Mouse (Mus musculus): ENCODE measurements around the gene Dstn. TPM values are rescaled to one million over a fixed set of nuclear protein-coding genes. Genes with fewer than 3 reads are reported as not detected.

Dstn gene
- polyA plus RNA-seq, 1 experiment from 2014 or later: 513 TPM

GRCm38 (mm10) chr2:143950290-143951027 lies 35.3 kb downstream of the Dstn start:
- TF ChIP-seq CTCF (IDR thresholded peaks at IDR 0.05; ENCODE audit: low read depth): no peak
- Histone ChIP-seq H3K27me3 (ENCODE audit: insufficient read depth, low read length) (no peaks in the 10 kb centered on the region), H3K9ac (ENCODE audit: low read depth, low read length) (no peak overlapping the region), H3K4me1 (replicated peaks; ENCODE audit: insufficient read depth, low read length) (no peaks in the 10 kb centered on the region), H3K4me2 (ENCODE audit: low read length) (no peak overlapping the region), H3K36me3 (ENCODE audit: insufficient read depth, low read length) (peaks cover 70% of the 10 kb centered on the region), H3K9me3 (replicated peaks; ENCODE audit: low read length) (no peaks in the 10 kb centered on the region), H3K27ac (no peak overlapping the region), H3K4me3 (replicated peaks; ENCODE audit: low read depth, low read length) (no peak overlapping the region)
- 89% methylated on average over 5 of the region's 5 CpGs for WGBS
- DNase-seq (ENCODE audit: low spot score) (no peak), ATAC-seq (replicated peaks; ENCODE audit: low FRiP score, low read depth) (no peak)

- Histone ChIP-seq H3K4me2 (ENCODE audit: low read length) (no peak overlapping the region), H3K4me1 (replicated peaks; ENCODE audit: insufficient read depth, low read length) (no peaks in the 10 kb centered on the region), H3K27ac (no peak overlapping the region), H3K9me3 (replicated peaks; ENCODE audit: low read length) (no peaks in the 10 kb centered on the region), H3K36me3 (ENCODE audit: insufficient read depth, low read length) (peaks cover 76% of the 10 kb centered on the region), H3K27me3 (ENCODE audit: insufficient read depth, low read length) (no peaks in the 10 kb centered on the region), H3K9ac (ENCODE audit: low read depth, low read length) (no peak overlapping the region), H3K4me3 (replicated peaks; ENCODE audit: low read depth, low read length) (no peak overlapping the region)
- DNase-seq (ENCODE audit: low spot score): no peak
- no peak for TF ChIP-seq CTCF (IDR thresholded peaks at IDR 0.05; ENCODE audit: low read depth)
- ATAC-seq (replicated peaks; ENCODE audit: low FRiP score, low read depth): no peak
- WGBS: 83% methylated on average over 1 of the region's 1 CpGs
Measured at GRCm38 (mm10) chr2:143951028-143951420, 35.9 kb downstream of the Dstn start.

GRCm38 (mm10) chr2:143951546-143952315 lies 36.6 kb downstream of the Dstn start:
- 67% methylated on average over 5 of the region's 5 CpGs for WGBS
- Histone ChIP-seq H3K36me3 (ENCODE audit: insufficient read depth, low read length) (peaks cover 80% of the 10 kb centered on the region), H3K4me1 (replicated peaks; ENCODE audit: insufficient read depth, low read length) (no peaks in the 10 kb centered on the region), H3K9ac (ENCODE audit: low read depth, low read length) (no peak overlapping the region), H3K27ac (no peak overlapping the region), H3K4me2 (ENCODE audit: low read length) (no peak overlapping the region), H3K4me3 (replicated peaks; ENCODE audit: low read depth, low read length) (no peak overlapping the region), H3K9me3 (replicated peaks; ENCODE audit: low read length) (no peaks in the 10 kb centered on the region), H3K27me3 (ENCODE audit: insufficient read depth, low read length) (no peaks in the 10 kb centered on the region)
- ATAC-seq (replicated peaks; ENCODE audit: low FRiP score, low read depth): no peak
- no peak for TF ChIP-seq CTCF (IDR thresholded peaks at IDR 0.05; ENCODE audit: low read depth)
- no peak for DNase-seq (ENCODE audit: low spot score)

GRCm38 (mm10) chr2:143953944-143954343 lies 38.8 kb downstream of the Dstn start:
- Histone ChIP-seq H3K9ac (ENCODE audit: low read depth, low read length) (no peak overlapping the region), H3K4me3 (replicated peaks; ENCODE audit: low read depth, low read length) (no peak overlapping the region), H3K27me3 (ENCODE audit: insufficient read depth, low read length) (no peaks in the 10 kb centered on the region), H3K9me3 (replicated peaks; ENCODE audit: low read length) (no peaks in the 10 kb centered on the region), H3K36me3 (ENCODE audit: insufficient read depth, low read length) (peaks cover 80% of the 10 kb centered on the region), H3K4me1 (replicated peaks; ENCODE audit: insufficient read depth, low read length) (no peaks in the 10 kb centered on the region), H3K4me2 (ENCODE audit: low read length) (no peak overlapping the region), H3K27ac (no peak overlapping the region)
- WGBS: 82% methylated on average over 4 of the region's 4 CpGs
- DNase-seq (ENCODE audit: low spot score) (no peak), ATAC-seq (replicated peaks; ENCODE audit: low FRiP score, low read depth) (no peak)
- TF ChIP-seq CTCF (IDR thresholded peaks at IDR 0.05; ENCODE audit: low read depth): no peak

GRCm38 (mm10) chr2:143955004-143955403 lies 39.9 kb downstream of the Dstn start:
- DNase-seq (ENCODE audit: low spot score): no peak
- Histone ChIP-seq H3K27me3 (ENCODE audit: insufficient read depth, low read length) (no peaks in the 10 kb centered on the region), H3K27ac (no peak overlapping the region), H3K36me3 (ENCODE audit: insufficient read depth, low read length) (peaks cover 74% of the 10 kb centered on the region), H3K4me3 (replicated peaks; ENCODE audit: low read depth, low read length) (no peak overlapping the region), H3K9ac (ENCODE audit: low read depth, low read length) (no peak overlapping the region), H3K4me1 (replicated peaks; ENCODE audit: insufficient read depth, low read length) (no peaks in the 10 kb centered on the region), H3K4me2 (ENCODE audit: low read length) (no peak overlapping the region), H3K9me3 (replicated peaks; ENCODE audit: low read length) (no peaks in the 10 kb centered on the region)
- no peak for TF ChIP-seq CTCF (IDR thresholded peaks at IDR 0.05; ENCODE audit: low read depth)
- 91% methylated on average over 4 of the region's 4 CpGs for WGBS
- ATAC-seq (replicated peaks; ENCODE audit: low FRiP score, low read depth): no peak

GRCm38 (mm10) chr2:143955746-143956145 lies 40.6 kb downstream of the Dstn start:
- DNase-seq (ENCODE audit: low spot score): no peak
- WGBS: 69% methylated on average over 4 of the region's 4 CpGs
- H3K27ac ChIP-seq: no peak overlapping the region
- ATAC-seq (replicated peaks; ENCODE audit: low FRiP score, low read depth): no peak
- H3K4me1 ChIP-seq (replicated peaks; ENCODE audit: insufficient read depth, low read length): no peaks in the 10 kb centered on the region
- no peak overlapping the region for H3K4me3 ChIP-seq (replicated peaks; ENCODE audit: low read depth, low read length)
- no peak for TF ChIP-seq CTCF (IDR thresholded peaks at IDR 0.05; ENCODE audit: low read depth)
- H3K36me3 ChIP-seq (ENCODE audit: insufficient read depth, low read length): peaks cover 71% of the 10 kb centered on the region
- H3K9me3 ChIP-seq (replicated peaks; ENCODE audit: low read length): no peaks in the 10 kb centered on the region
- H3K9ac ChIP-seq (ENCODE audit: low read depth, low read length): no peak overlapping the region
- H3K27me3 ChIP-seq (ENCODE audit: insufficient read depth, low read length): no peaks in the 10 kb centered on the region
- H3K4me2 ChIP-seq (ENCODE audit: low read length): no peak overlapping the region
